Mouse (Mus musculus) ES-E14 (cell line): ENCODE measurements at regions not wholly inside any gene's neighbourhood (a gene's known extent, or its start where the extent isn't known, plus 50 kb on each side); places are given as distances from the start of the nearest gene placed in this dataset.

Experiments
- DNase-seq: peaks from one replicate; pipeline ENCODE4 v3.0.0-alpha.2; 2013; ENCODE audit warnings: low read depth, low spot score
- H3K27ac ChIP-seq: 2 replicates; pipeline ENCODE4 v1.5.1; 2012; ENCODE audit warnings: low read depth, mild to moderate bottlenecking, low read length, moderate library complexity, mixed read lengths; ENCODE audit not compliant: poor library complexity, insufficient read depth, severe bottlenecking
- H3K36me3 ChIP-seq: 2 replicates; pipeline ENCODE4 v1.6.1; 2012; ENCODE audit warnings: mild to moderate bottlenecking, low read length, moderate library complexity, mixed read lengths; ENCODE audit not compliant: control insufficient read depth, poor library complexity, insufficient read depth, severe bottlenecking
- H3K4me1 ChIP-seq, 2 experiments: fragments of 150-350 bp in 1 of 2; sonication (generic) in 1 of 2; 2 replicates each; pipeline ENCODE4 v1.6.1; 2012; ENCODE audit warnings: low read length in 2 of 2, mild to moderate bottlenecking in 1 of 2, mixed read lengths in 1 of 2; ENCODE audit not compliant: control insufficient read depth in 2 of 2, insufficient read depth in 2 of 2, poor library complexity in 1 of 2
- H3K4me3 ChIP-seq, 2 experiments: fragments of 150-350 bp in 1 of 2; sonication (generic) in 1 of 2; 2 replicates each; pipeline ENCODE4 v1.5.1; 2012; ENCODE audit warnings: low read length in 2 of 2, low read depth in 1 of 2, mild to moderate bottlenecking in 1 of 2, mixed read lengths in 1 of 2; ENCODE audit not compliant: insufficient read depth in 1 of 2, poor library complexity in 1 of 2, severe bottlenecking in 1 of 2
- H3K9ac ChIP-seq: 2 replicates; pipeline ENCODE4 v1.6.1; 2012; ENCODE audit warnings: low read depth, mild to moderate bottlenecking, low read length, mixed read lengths; ENCODE audit not compliant: poor library complexity, insufficient read depth, severe bottlenecking
- H3K9me3 ChIP-seq: fragments of 150-350 bp; sonication (generic); 2 replicates; pipeline ENCODE4 v1.6.1; 2012; ENCODE audit warnings: low read depth, mild to moderate bottlenecking, low read length; ENCODE audit not compliant: control insufficient read depth, insufficient read depth
- CHD2 ChIP-seq: IDR thresholded peaks from 2 replicates; pipeline ENCODE4 v1.6.1; 2014; ENCODE audit warnings: mild to moderate bottlenecking, low read depth, low read length, inconsistent platforms
- HCFC1 ChIP-seq: IDR thresholded peaks from 2 replicates; pipeline ENCODE4 v1.6.1; 2012; ENCODE audit warnings: low read length, inconsistent platforms, borderline replicate concordance; ENCODE audit not compliant: insufficient read depth
- MAFK ChIP-seq: IDR thresholded peaks from 2 replicates; pipeline ENCODE4 v1.6.1; 2014; ENCODE audit warnings: mild to moderate bottlenecking, low read depth, low read length, inconsistent platforms; ENCODE audit not compliant: insufficient read depth
- ZC3H11A ChIP-seq: IDR thresholded peaks from 2 replicates; pipeline ENCODE4 v1.6.1; 2012; ENCODE audit warnings: low read depth, mild to moderate bottlenecking, inconsistent platforms, low read length, borderline replicate concordance
- ZNF384 ChIP-seq: IDR thresholded peaks from 2 replicates; pipeline ENCODE4 v1.6.1; 2012; ENCODE audit warnings: low read depth, low read length, inconsistent platforms
- in situ Hi-C, 2 experiments: fragments of 600-800 bp; cut with MboI; formaldehyde crosslinking; loops; one replicate each; pipeline ENCODE4 v1.15.1; 2025; ENCODE audit warnings: low sequenced_read_pairs in 2 of 2, inconsistent platforms in 1 of 2; ENCODE audit not compliant: unreplicated experiment in 2 of 2

DNA sequence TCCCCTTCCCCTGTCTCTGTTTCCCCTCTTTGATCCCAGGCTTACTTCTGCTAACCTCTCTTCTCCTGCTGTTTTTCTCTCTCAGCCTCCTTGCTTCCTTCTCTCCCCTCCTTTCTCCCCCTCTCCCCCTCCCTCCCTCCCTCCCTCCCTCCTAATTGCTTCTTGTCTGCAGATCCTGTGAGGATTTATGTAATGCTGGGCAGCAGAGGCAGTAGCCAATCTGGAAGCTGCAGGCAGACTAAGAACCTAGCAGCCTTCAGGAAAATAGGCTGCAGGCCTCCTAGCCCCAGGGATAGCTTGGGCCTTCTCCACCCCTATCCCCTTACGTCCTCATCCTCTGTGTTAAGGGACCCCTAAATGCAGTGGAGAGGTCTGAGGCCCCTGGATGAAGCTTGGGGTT, 155.2 kb downstream of the Cct6b start:
- Histone ChIP-seq H3K9me3 (no peaks in the 10 kb centered on the region), H3K36me3 (no peaks in the 10 kb centered on the region), H3K4me3 (no peak overlapping the region), H3K27ac (no peak overlapping the region), H3K4me1 (peaks cover 0 to 2% of the 10 kb centered on the region in 2 experiments; a peak in 1 of 4 replicates), H3K9ac (no peak overlapping the region)
- TF ChIP-seq ZC3H11A (no peak), HCFC1 (no peak), ZNF384 (no peak)
- no peak for DNase-seq
- in situ Hi-C loops = no loop called here

DNA sequence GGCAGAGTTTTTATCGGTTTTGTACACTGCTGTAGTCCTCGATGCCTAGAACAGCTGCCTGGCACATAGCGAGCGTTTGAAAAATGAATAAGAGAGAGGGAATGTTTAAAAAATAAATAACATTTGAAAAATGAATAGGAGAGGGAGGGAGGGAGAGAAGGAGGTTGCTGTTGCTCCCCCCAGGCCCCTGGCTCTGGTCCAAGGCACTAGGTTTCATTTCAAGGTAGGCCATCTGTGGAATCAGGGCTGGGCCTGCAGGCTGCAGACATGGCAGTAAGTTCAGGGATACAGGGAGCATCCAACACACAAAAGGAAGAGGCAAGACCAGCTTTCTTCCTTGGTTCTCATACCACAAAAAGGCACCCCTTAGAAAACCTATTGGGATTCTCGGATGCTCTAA, 156.5 kb downstream of the Cct6b start:
- TF ChIP-seq ZNF384 (no peak), CHD2 (no peak), ZC3H11A (no peak), MAFK (no peak), HCFC1 (no peak)
- Histone ChIP-seq H3K9ac (no peak overlapping the region), H3K27ac (no peak overlapping the region), H3K4me1 (peaks cover 0 to 2% of the 10 kb centered on the region in 2 experiments; a peak in 1 of 4 replicates), H3K9me3 (no peaks in the 10 kb centered on the region), H3K36me3 (no peaks in the 10 kb centered on the region), H3K4me3 (no peak overlapping the region)
- in situ Hi-C loops = no loop called here
- no peak for DNase-seq

DNA sequence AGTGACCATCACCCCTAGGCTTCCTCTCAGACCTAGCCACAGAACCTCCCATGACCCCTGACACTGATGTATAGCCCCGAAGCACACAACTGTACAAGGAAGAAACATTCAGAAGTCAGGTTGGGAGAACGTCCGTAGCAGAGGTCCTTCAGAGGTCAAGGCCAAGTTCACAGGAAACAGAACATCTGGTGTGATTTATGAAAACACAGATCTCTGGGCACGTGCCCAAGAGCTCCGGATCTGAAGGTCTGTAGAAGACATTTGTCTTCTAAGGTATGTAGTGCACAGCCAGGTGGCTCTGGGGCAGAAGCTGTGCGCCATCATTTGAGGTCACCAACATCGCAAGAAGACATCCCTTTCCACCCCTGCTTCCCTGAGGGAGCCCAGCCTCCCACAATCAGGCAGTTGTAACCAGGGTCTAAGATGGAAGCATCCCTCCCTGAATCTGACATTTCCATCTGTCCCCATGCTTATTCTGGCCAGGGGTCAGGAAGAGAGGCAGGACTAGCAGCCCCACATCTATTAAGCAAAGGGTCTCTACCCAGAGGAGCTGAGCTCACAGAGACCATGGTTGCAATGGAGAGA, 159.8 kb downstream of the Cct6b start:
- in situ Hi-C loops = no loop called here
- no peak overlapping the region for H3K27ac ChIP-seq
- H3K9me3 ChIP-seq = no peaks in the 10 kb centered on the region
- H3K4me1 ChIP-seq = peaks cover 0 to 9% of the 10 kb centered on the region in 2 experiments; a peak in 1 of 4 replicates
- no peak overlapping the region for H3K9ac ChIP-seq
- no peak overlapping the region for H3K4me3 ChIP-seq
- no peaks in the 10 kb centered on the region for H3K36me3 ChIP-seq
- TF ChIP-seq MAFK = no peak
- TF ChIP-seq ZC3H11A = no peak
- no peak for TF ChIP-seq ZNF384
- TF ChIP-seq CHD2 = no peak
- TF ChIP-seq HCFC1 = no peak
- DNase-seq = no peak

DNA sequence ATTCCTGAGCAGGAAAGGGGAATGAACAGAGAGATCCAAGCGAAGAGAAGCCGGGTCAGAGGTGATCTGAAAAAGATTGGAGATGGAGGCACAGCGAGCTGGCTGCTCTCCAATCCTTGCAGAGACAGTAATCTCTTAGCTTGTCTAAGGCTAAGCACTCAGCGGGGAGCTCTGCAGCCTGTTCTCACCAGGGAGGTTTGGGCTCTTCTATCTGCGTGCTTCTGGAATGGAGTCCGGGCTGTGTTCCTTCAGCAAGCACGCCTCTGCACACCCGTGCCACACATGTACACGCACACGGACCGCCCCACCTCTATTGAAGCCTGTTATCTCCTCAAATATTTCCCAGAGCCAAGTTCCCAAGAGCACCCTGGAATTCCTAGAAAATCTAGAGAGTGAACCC, 161.3 kb downstream of the Cct6b start:
- no peak for TF ChIP-seq ZC3H11A
- TF ChIP-seq ZNF384 = no peak
- TF ChIP-seq MAFK = no peak
- no peak for TF ChIP-seq HCFC1
- TF ChIP-seq CHD2 = no peak
- Histone ChIP-seq H3K4me3 (no peak overlapping the region), H3K9me3 (no peaks in the 10 kb centered on the region), H3K9ac (no peak overlapping the region), H3K27ac (no peak overlapping the region), H3K4me1 (peaks cover 0 to 9% of the 10 kb centered on the region in 2 experiments; a peak in 1 of 4 replicates), H3K36me3 (no peaks in the 10 kb centered on the region)
- DNase-seq = no peak
- in situ Hi-C loops = no loop called here

DNA sequence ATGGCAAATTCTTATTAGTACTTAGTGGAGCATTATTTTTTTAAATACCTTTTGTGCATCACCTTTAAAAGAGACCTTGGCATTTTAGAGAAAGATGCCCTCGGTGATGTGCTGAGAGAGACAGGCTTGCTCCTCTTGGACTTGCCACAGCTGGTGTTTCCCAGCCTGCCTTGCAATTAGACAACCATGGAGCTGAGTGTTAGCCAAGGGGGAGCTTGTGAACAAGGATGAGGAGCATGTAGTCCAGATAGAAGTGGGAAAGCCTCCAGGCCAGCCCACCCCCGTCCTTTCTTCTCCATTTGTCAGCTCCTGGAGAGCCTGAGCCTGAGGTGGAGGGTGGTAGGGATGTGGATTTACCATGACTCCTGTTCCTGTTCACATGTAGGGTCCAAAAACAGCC, 161.9 kb downstream of the Cct6b start:
- H3K36me3 ChIP-seq = no peaks in the 10 kb centered on the region
- H3K9ac ChIP-seq = no peak overlapping the region
- H3K27ac ChIP-seq = no peak overlapping the region
- no peak overlapping the region for H3K4me3 ChIP-seq
- in situ Hi-C loops = no loop called here
- no peak for DNase-seq
- TF ChIP-seq ZC3H11A = no peak
- no peak for TF ChIP-seq MAFK
- TF ChIP-seq ZNF384 = no peak
- TF ChIP-seq HCFC1 = no peak
- TF ChIP-seq CHD2 = no peak
- H3K4me1 ChIP-seq = peaks cover 0 to 9% of the 10 kb centered on the region in 2 experiments; a peak in 1 of 4 replicates
- no peaks in the 10 kb centered on the region for H3K9me3 ChIP-seq
